1 mouse cellular context compared by ENCODE assay signal in genomic region chr17:56761991-56762410, GRCm38 (mm10).
TF ChIP-seq lines count a peak whose summit lies in the region.

No protein-coding gene starts in this region.

TF ChIP-seq in MEL, 35 proteins besides CTCF, POLR2A, EP300 and RAD21 (continued from another document):
- TF ChIP-seq NELFE (IDR thresholded peaks at IDR 0.05; ENCODE audit: low read depth, low read length): peak; percentile 30; the same call in 1 of the 2 replicates
- TF ChIP-seq CHD1 (IDR thresholded peaks at IDR 0.05; ENCODE audit: low read depth, low read length): no peak
- peak; percentile 51; the same call in 1 of the 2 replicates for TF ChIP-seq MYB (IDR thresholded peaks at IDR 0.05; ENCODE audit: low read depth, low read length)
- TF ChIP-seq BHLHE40 (IDR thresholded peaks at IDR 0.05; ENCODE audit: borderline replicate concordance, low read depth, low read length): peak; percentile 63
- TF ChIP-seq USF1 (IDR thresholded peaks at IDR 0.05; ENCODE audit: low read depth, low read length): no peak
- no peak; the same call in 1 of the 2 replicates for TF ChIP-seq ZMIZ1 (IDR thresholded peaks at IDR 0.05; ENCODE audit: low read depth, low read length)
- peak; percentile 76; the same call in 1 of the 2 replicates for TF ChIP-seq MAZ (IDR thresholded peaks at IDR 0.05; ENCODE audit: low read depth, low read length)
- TF ChIP-seq GABPA (IDR thresholded peaks at IDR 0.05; ENCODE audit: low read depth, low read length): no peak
- no peak for TF ChIP-seq ZC3H11A (IDR thresholded peaks at IDR 0.05; ENCODE audit: low read depth, low read length)
- TF ChIP-seq MXI1 (IDR thresholded peaks at IDR 0.05; ENCODE audit: low read depth, low read length): peak; percentile 32
- no peak; the same call in 1 of the 2 replicates for TF ChIP-seq TBP (IDR thresholded peaks at IDR 0.05; ENCODE audit: low read depth, low read length)
- TF ChIP-seq MYC (IDR thresholded peaks at IDR 0.05; ENCODE audit: low read depth, low read length): no peak
- no peak for TF ChIP-seq E2F4 (IDR thresholded peaks at IDR 0.05; ENCODE audit: borderline replicate concordance, low read depth, low read length)
- no peak for TF ChIP-seq MAX (IDR thresholded peaks at IDR 0.05; ENCODE audit: low read length)
- TF ChIP-seq NRF1 (IDR thresholded peaks at IDR 0.05; ENCODE audit: insufficient read depth, low read depth, low read length, poor library complexity, severe bottlenecking): peak; percentile 90
- peak; percentile 58; the same call in 1 of the 2 replicates for TF ChIP-seq SIN3A (IDR thresholded peaks at IDR 0.05; ENCODE audit: low read length)
- TF ChIP-seq ETS1 (IDR thresholded peaks at IDR 0.05; ENCODE audit: low read depth, low read length): peak; percentile 98
- TF ChIP-seq GATA1 (IDR thresholded peaks at IDR 0.05; ENCODE audit: low read depth, low read length): peak; percentile 95
- no peak for TF ChIP-seq POLR2AphosphoS5 (IDR thresholded peaks at IDR 0.05; ENCODE audit: borderline replicate concordance, low read depth, low read length)
- no peak for TF ChIP-seq JUND (IDR thresholded peaks at IDR 0.05; ENCODE audit: low read depth, low read length)
- TF ChIP-seq POLR2AphosphoS2 (IDR thresholded peaks at IDR 0.05; ENCODE audit: low read length): 0 out of 2 replicates have a peak, but pooled peaks have one; percentile 34
